Mouse (Mus musculus) liver, embryonic 16.5 days (tissue): ENCODE data around the gene Zfyve28. TPM values are rescaled to one million over a fixed set of nuclear protein-coding genes. Genes with fewer than 3 reads are reported as not detected.
A peak's percentile ranks its signal among the peaks of the same experiment; 100 is the strongest.

Source experiments
- ATAC-seq: fragments of 200-750 bp; cut with Nextera tagmentation; 2 replicates; pipeline ENCODE4 v1.8.0; 2017; ENCODE audit warnings: low read depth, mild to moderate bottlenecking, moderate number of reproducible peaks, moderate library complexity
- H3K27ac ChIP-seq: fragments of 300-500 bp; sonication (generic); 2 replicates; pipeline ENCODE4 v1.5.1; 2014; ENCODE audit warnings: mild to moderate bottlenecking, low read length
- H3K27me3 ChIP-seq: fragments of 300-500 bp; sonication (generic); 2 replicates; pipeline ENCODE4 v1.6.1; 2014; ENCODE audit warnings: low read depth, low read length, mixed read lengths; ENCODE audit not compliant: control insufficient read depth, insufficient read depth
- H3K36me3 ChIP-seq: fragments of 300-500 bp; sonication (generic); 2 replicates; pipeline ENCODE4 v1.6.1; 2014; ENCODE audit warnings: mild to moderate bottlenecking; ENCODE audit not compliant: control insufficient read depth, insufficient read depth
- H3K4me1 ChIP-seq: fragments of 300-500 bp; sonication (generic); 2 replicates; pipeline ENCODE4 v1.6.1; 2014; ENCODE audit warnings: low read depth, low read length, mixed read lengths; ENCODE audit not compliant: control insufficient read depth
- H3K4me2 ChIP-seq: fragments of 300-500 bp; sonication (generic); 2 replicates; pipeline ENCODE4 v1.6.1; 2014; ENCODE audit warnings: low read depth, low read length, mixed read lengths
- H3K4me3 ChIP-seq: fragments of 300-500 bp; sonication (generic); 2 replicates; pipeline ENCODE4 v1.5.1; 2014; ENCODE audit warnings: low read depth, mild to moderate bottlenecking, low read length
- H3K9ac ChIP-seq: fragments of 300-500 bp; sonication (generic); 2 replicates; pipeline ENCODE4 v1.6.1; 2014; ENCODE audit warnings: low read depth, low read length
- H3K9me3 ChIP-seq: fragments of 300-500 bp; sonication (generic); replicated peaks from 2 replicates; pipeline ENCODE4 v1.6.1; 2016; ENCODE audit warnings: low read length; ENCODE audit not compliant: control insufficient read depth
- WGBS: fragments of 180-500 bp; shearing (Covaris S2); extraction: QIAGEN DNeasy Blood & Tissue Kit; methylation state at CpG from one replicate; pipeline ENCODE4 v1.1.7; 2014; ENCODE audit not compliant: insufficient replicate concordance; 5-methylcytosine and 5-hydroxymethylcytosine counted together
- polyA plus RNA-seq: library from polyadenylated mRNA; unstranded; fragments of >200 nt; fragmentation: Nextera tagmentation; extraction: Ambion mirVana; gene quantifications from 2 replicates; pipeline ENCODE4 v1.2.1, GENCODE M21; 2015

Gene Zfyve28
- polyA plus RNA-seq, 1 experiment from 2014 or later, result 0.11 TPM

DNA sequence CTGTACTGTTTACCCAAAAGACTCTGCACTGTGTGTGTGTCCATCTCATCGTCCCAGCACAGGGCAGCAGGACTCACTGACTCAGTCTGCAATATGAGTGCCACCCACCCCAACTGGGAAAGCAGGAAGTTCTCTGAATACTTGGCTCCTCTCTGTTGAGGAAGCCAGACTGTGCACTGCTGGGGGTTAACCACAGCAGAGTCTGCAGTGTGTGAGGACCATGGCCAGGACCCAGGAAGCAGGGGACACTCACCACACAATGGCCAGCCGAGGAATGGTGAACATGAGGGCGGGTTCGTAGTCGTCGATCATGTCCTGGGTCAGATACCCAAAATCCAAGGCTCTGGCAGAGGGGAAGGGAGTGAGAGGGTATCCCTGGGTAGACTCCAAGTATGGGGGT lies 56.3 kb downstream of the Zfyve28 start:
- Histone ChIP-seq H3K27me3 (no peaks in the 10 kb centered on the region), H3K27ac (no peak overlapping the region), H3K9me3 (no peaks in the 10 kb centered on the region), H3K9ac (no peak overlapping the region), H3K4me2 (no peak overlapping the region), H3K36me3 (no peaks in the 10 kb centered on the region), H3K4me1 (no peaks in the 10 kb centered on the region), H3K4me3 (no peak overlapping the region)
- 35% methylated on average over 6 of the region's 6 CpGs for WGBS
- ATAC-seq, result no peak

DNA sequence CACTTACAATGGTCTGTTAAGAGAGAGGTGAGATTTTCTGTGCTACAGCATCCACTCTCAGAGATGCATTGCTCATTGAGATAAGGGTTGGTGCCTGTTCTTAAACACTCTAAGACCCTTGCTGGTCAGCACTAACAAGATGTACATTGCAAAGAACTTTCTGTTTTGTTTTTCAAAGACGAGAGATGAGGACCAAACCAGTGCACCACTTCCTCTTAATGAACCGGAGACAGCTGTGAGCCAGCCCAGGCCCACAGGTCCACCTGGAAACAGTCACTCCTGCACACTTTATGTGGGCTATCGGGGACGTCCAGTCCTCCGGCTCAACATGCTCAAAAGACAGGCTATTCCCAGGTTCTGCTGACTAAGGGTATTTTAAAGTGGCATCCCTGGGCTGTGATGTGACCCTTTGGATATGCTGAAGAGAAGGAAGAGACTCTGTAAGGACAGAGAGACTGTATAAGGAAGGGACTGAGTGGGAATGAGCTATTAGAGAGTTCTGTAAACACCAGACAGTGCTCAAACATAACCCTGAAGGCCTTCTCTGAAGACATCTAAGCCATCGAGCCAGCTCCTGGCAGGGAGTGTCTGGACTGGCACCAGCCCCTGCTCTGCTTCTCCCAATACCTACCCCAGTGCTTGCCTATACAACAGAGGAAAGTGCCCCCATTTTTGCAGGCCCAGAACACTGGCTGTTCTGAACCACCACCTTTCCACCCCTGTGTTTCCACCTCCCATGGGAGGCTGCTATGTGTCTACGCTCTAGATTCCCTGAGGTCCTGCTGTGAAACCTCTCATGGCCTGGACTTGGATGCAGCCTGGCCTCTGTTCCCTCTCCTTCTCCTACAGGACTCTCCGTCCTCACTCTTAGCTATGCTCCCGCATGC lies 57.4 kb downstream of the Zfyve28 start:
- no peak for ATAC-seq
- H3K4me2 ChIP-seq, result no peak overlapping the region
- H3K4me1 ChIP-seq, result no peaks in the 10 kb centered on the region
- no peaks in the 10 kb centered on the region for H3K27me3 ChIP-seq
- H3K9ac ChIP-seq, result no peak overlapping the region
- H3K36me3 ChIP-seq, result no peaks in the 10 kb centered on the region
- WGBS, result 45% methylated on average over 9 of the region's 9 CpGs
- H3K4me3 ChIP-seq, result no peak overlapping the region
- no peak overlapping the region for H3K27ac ChIP-seq
- H3K9me3 ChIP-seq, result no peaks in the 10 kb centered on the region

- H3K4me3 ChIP-seq, result no peak overlapping the region
- H3K4me2 ChIP-seq, result no peak overlapping the region
- WGBS, result 64% methylated on average over 5 of the region's 5 CpGs
- H3K27me3 ChIP-seq, result no peaks in the 10 kb centered on the region
- no peak overlapping the region for H3K9ac ChIP-seq
- no peak overlapping the region for H3K27ac ChIP-seq
- H3K36me3 ChIP-seq, result no peaks in the 10 kb centered on the region
- no peaks in the 10 kb centered on the region for H3K9me3 ChIP-seq
- H3K4me1 ChIP-seq, result no peaks in the 10 kb centered on the region
- peak; percentile 70; the same call in 1 of the 2 replicates for ATAC-seq
Measured at GRCm38 (mm10) chr5:34229503-34229902, 58.7 kb downstream of the Zfyve28 start.

- 69% methylated on average over 2 of the region's 2 CpGs for WGBS
- Histone ChIP-seq H3K4me1 (no peaks in the 10 kb centered on the region), H3K4me3 (no peak overlapping the region), H3K36me3 (no peaks in the 10 kb centered on the region), H3K27me3 (no peaks in the 10 kb centered on the region), H3K9ac (no peak overlapping the region), H3K9me3 (no peaks in the 10 kb centered on the region), H3K4me2 (no peak overlapping the region), H3K27ac (no peak overlapping the region)
- ATAC-seq, result no peak
Measured at GRCm38 (mm10) chr5:34225516-34225915, 62.7 kb downstream of the Zfyve28 start.

DNA sequence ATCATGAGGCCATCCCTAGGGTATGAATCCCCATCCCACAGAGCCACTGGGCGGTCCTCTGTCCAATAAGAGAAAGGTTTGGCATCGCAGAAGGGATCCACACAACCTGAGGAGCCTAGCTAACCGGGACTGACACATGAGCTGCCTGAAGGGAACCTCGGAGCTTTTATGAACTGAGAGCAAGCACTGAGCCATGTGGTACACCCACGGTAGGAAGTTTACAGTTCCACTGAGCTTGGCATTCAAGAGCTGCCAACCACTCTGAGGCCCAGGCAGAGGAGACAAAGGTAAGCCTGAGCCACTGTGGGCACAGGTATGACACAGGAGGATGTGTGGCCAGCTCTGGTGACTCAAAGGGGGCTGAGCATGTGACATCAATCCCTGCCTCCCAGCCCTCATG lies 63.7 kb downstream of the Zfyve28 start:
- no peak for ATAC-seq
- 62% methylated on average over 5 of the region's 5 CpGs for WGBS
- H3K9ac ChIP-seq, result no peak overlapping the region
- H3K36me3 ChIP-seq, result no peaks in the 10 kb centered on the region
- H3K27ac ChIP-seq, result no peak overlapping the region
- no peak overlapping the region for H3K4me3 ChIP-seq
- no peaks in the 10 kb centered on the region for H3K4me1 ChIP-seq
- H3K27me3 ChIP-seq, result no peaks in the 10 kb centered on the region
- H3K4me2 ChIP-seq, result no peak overlapping the region
- no peaks in the 10 kb centered on the region for H3K9me3 ChIP-seq

- Histone ChIP-seq H3K4me3 (no peak overlapping the region), H3K4me2 (no peak overlapping the region), H3K9me3 (no peaks in the 10 kb centered on the region), H3K27ac (no peak overlapping the region), H3K9ac (no peak overlapping the region), H3K36me3 (no peaks in the 10 kb centered on the region), H3K27me3 (no peaks in the 10 kb centered on the region), H3K4me1 (no peaks in the 10 kb centered on the region)
- WGBS, result 65% methylated on average over 4 of the region's 4 CpGs
- ATAC-seq, result no peak
Measured at GRCm38 (mm10) chr5:34220001-34220400, 68.2 kb downstream of the Zfyve28 start.

DNA sequence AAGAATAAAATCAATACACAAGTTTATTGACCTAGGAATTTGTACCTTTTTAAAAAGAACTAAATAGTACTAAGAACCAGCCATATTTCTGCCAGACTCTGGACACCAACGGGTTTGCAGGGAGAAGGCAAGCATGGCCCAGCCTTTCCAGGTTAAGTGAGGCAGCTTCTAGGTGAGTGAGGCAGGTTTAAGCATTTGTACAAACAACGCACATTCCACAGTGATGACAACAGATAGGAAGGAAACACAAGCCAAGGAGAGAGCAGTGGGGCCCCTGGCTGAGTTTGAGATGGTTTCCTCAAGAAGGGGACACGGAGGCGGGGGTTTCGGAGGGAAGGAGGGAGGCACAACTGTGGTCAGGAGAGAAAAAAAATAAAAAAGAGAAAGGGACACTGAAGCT lies 69.6 kb downstream of the Zfyve28 start:
- no peak overlapping the region for H3K4me3 ChIP-seq
- no peaks in the 10 kb centered on the region for H3K27me3 ChIP-seq
- WGBS, result 26% methylated on average over 5 of the region's 5 CpGs
- no peaks in the 10 kb centered on the region for H3K9me3 ChIP-seq
- no peaks in the 10 kb centered on the region for H3K36me3 ChIP-seq
- H3K27ac ChIP-seq, result no peak overlapping the region
- no peak overlapping the region for H3K4me2 ChIP-seq
- H3K4me1 ChIP-seq, result no peaks in the 10 kb centered on the region
- no peak overlapping the region for H3K9ac ChIP-seq
- no peak for ATAC-seq

GRCm38 (mm10) chr5:34217756-34218155 lies 70.5 kb downstream of the Zfyve28 start:
- H3K9me3 ChIP-seq, result no peaks in the 10 kb centered on the region
- 62% methylated on average over 9 of the region's 9 CpGs for WGBS

GRCm38 (mm10) chr5:34216025-34216424 lies 72.2 kb downstream of the Zfyve28 start:
- H3K36me3 ChIP-seq, result no peaks in the 10 kb centered on the region
- H3K4me3 ChIP-seq, result no peak overlapping the region
- no peak for ATAC-seq
- 69% methylated on average over 7 of the region's 7 CpGs for WGBS
- no peaks in the 10 kb centered on the region for H3K27me3 ChIP-seq
- no peaks in the 10 kb centered on the region for H3K4me1 ChIP-seq
- no peak overlapping the region for H3K4me2 ChIP-seq
- no peak overlapping the region for H3K9ac ChIP-seq
- H3K9me3 ChIP-seq, result no peaks in the 10 kb centered on the region
- H3K27ac ChIP-seq, result no peak overlapping the region

More at GRCm38 (mm10) chr5:34217756-34218155, 70.5 kb downstream of the Zfyve28 start:
- no peaks in the 10 kb centered on the region for H3K36me3 ChIP-seq
- no peak overlapping the region for H3K4me2 ChIP-seq
- ATAC-seq, result no peak
- no peaks in the 10 kb centered on the region for H3K4me1 ChIP-seq
- H3K27ac ChIP-seq, result no peak overlapping the region
- H3K9ac ChIP-seq, result no peak overlapping the region
- H3K27me3 ChIP-seq, result no peaks in the 10 kb centered on the region
- no peak overlapping the region for H3K4me3 ChIP-seq
